7 mouse cellular contexts compared by ENCODE assay signal in the genomic region with DNA sequence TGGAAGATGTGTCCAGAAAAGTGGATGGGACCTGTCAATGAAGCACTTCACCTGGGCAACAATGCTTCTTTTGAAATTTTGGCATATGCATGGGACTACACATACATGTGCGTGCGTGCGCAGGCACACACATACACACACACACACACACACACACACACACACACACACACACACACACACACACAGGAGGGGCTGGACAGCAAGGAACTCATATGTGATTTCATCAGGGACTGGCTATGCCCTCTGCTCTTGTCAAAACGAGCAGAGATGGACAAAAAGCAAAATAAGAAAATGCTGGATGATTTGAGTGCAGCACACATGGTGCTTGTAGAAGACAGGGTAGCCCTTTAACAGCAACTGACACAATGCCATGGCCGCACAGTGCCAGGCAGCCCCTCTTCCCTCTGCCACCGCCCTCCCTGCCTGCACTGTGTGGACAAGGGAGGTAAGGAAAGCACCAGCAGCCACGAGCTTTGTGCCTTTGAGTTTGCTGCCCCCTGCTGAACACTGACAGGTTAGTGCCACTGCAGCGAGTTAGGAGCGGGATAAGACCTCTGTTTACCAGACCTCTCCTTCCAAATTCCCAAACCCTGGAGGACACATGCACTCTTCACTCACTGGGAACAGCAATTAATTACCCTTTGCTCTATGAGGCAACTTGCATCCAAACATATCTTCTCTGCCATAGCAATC. TPM values are rescaled to one million over a fixed set of nuclear protein-coding genes. Genes with fewer than 3 reads are reported as not detected.
DNase-seq lines count a peak whose midpoint lies in the region; ATAC-seq lines count a peak whose summit lies in the region.

No protein-coding gene starts in this region.

- ATAC-seq in forebrain, embryonic 13.5 days, result peak; percentile 95
- peak; percentile 92 for ATAC-seq in hindbrain, embryonic 13.5 days (ENCODE audit: low FRiP score)
- peak; percentile 86 for ATAC-seq in lung, embryonic 16.5 days (ENCODE audit: low read depth)

- no peak overlapping the region for H3K9ac ChIP-seq in forebrain, embryonic 13.5 days
- H3K9ac ChIP-seq in hindbrain, embryonic 13.5 days, result 0 out of 2 replicates have a peak overlapping the region, but pooled peaks have one; percentile 24
- no peak overlapping the region for H3K9ac ChIP-seq in lung, embryonic 16.5 days (ENCODE audit: low read length)

- DNase-seq in R1 (ENCODE audit: low read depth, low spot score), result peak; percentile 72
- DNase-seq in cerebellum, adult 11 months, result peak; percentile 40
- peak; percentile 83 to 87 for DNase-seq in layer of hippocampus, postnatal 10 days (ENCODE audit: low spot score in 2 of 2)
- DNase-seq in retina, postnatal 1 day, result peak; percentile 84

- H3K4me3 ChIP-seq in forebrain, embryonic 13.5 days, result no peak overlapping the region
- no peak overlapping the region for H3K4me3 ChIP-seq in hindbrain, embryonic 13.5 days
- H3K4me3 ChIP-seq in lung, embryonic 16.5 days (ENCODE audit: low read length), result no peak overlapping the region

- H3K27ac ChIP-seq in forebrain, embryonic 13.5 days, result no peak overlapping the region
- H3K27ac ChIP-seq in hindbrain, embryonic 13.5 days, result no peak overlapping the region
- no peak overlapping the region for H3K27ac ChIP-seq in lung, embryonic 16.5 days (ENCODE audit: low read length)

- no peak overlapping the region for H3K4me2 ChIP-seq in forebrain, embryonic 13.5 days
- no peak overlapping the region for H3K4me2 ChIP-seq in hindbrain, embryonic 13.5 days
- H3K4me2 ChIP-seq in lung, embryonic 16.5 days (ENCODE audit: low read depth, low read length), result no peak overlapping the region

- 48% methylated on average over 9 of the region's 9 CpGs for WGBS in forebrain, embryonic 13.5 days
- 49% methylated on average over 9 of the region's 9 CpGs for WGBS in hindbrain, embryonic 13.5 days
- 47% methylated on average over 9 of the region's 9 CpGs for WGBS in lung, embryonic 16.5 days

- no peaks in the 10 kb centered on the region for H3K9me3 ChIP-seq in forebrain, embryonic 13.5 days (replicated peaks)
- no peaks in the 10 kb centered on the region for H3K9me3 ChIP-seq in hindbrain, embryonic 13.5 days
- no peaks in the 10 kb centered on the region for H3K9me3 ChIP-seq in lung, embryonic 16.5 days (ENCODE audit: control insufficient read depth, low read length)

- H3K4me1 ChIP-seq in forebrain, embryonic 13.5 days, result no peaks in the 10 kb centered on the region
- H3K4me1 ChIP-seq in hindbrain, embryonic 13.5 days (replicated peaks), result no peaks in the 10 kb centered on the region
- peaks cover 2% of the 10 kb centered on the region; the same call in 1 of the 2 replicates for H3K4me1 ChIP-seq in lung, embryonic 16.5 days (replicated peaks; ENCODE audit: control insufficient read depth, insufficient read depth, low read length)

- peaks cover 61% of the 10 kb centered on the region for H3K36me3 ChIP-seq in forebrain, embryonic 13.5 days (ENCODE audit: poor library complexity, severe bottlenecking)
- H3K36me3 ChIP-seq in hindbrain, embryonic 13.5 days, result peaks cover 72% of the 10 kb centered on the region
- peaks cover 2% of the 10 kb centered on the region; the same call in 1 of the 2 replicates for H3K36me3 ChIP-seq in lung, embryonic 16.5 days (ENCODE audit: control insufficient read depth, insufficient read depth, low read length)

- H3K27me3 ChIP-seq in forebrain, embryonic 13.5 days, result no peaks in the 10 kb centered on the region
- no peaks in the 10 kb centered on the region for H3K27me3 ChIP-seq in hindbrain, embryonic 13.5 days
- H3K27me3 ChIP-seq in lung, embryonic 16.5 days (ENCODE audit: control insufficient read depth, insufficient read depth, low read depth, low read length), result no peaks in the 10 kb centered on the region

RNA-seq across cellular contexts. Expression of a gene that starts 32.7 kb away (rescaled TPM):
- polyA plus RNA-seq in forebrain, embryonic 13.5 days (2015; fragmentation: Nextera tagmentation; extraction: Ambion mirVana), result 13.2 and 14.9 TPM in 2 replicates
- polyA plus RNA-seq in hindbrain, embryonic 13.5 days (2015; fragmentation: Nextera tagmentation; extraction: Ambion mirVana), result 16.0 and 16.4 TPM in 2 replicates
- 10 to 100 TPM; 29.4 to 41.7 TPM for total RNA-seq in layer of hippocampus, postnatal 10 days (2021)
- polyA plus RNA-seq in lung, embryonic 16.5 days (2015; fragmentation: Nextera tagmentation; extraction: Ambion mirVana), result 10.4 and 10.7 TPM in 2 replicates

RNA-seq across cellular contexts. Expression of a gene that starts 32.7 kb away (rescaled TPM):
- 41.0 and 47.7 TPM in 2 replicates for polyA plus RNA-seq in forebrain, embryonic 13.5 days (2015; fragmentation: Nextera tagmentation; extraction: Ambion mirVana)
- 48.0 and 48.3 TPM in 2 replicates for polyA plus RNA-seq in hindbrain, embryonic 13.5 days (2015; fragmentation: Nextera tagmentation; extraction: Ambion mirVana)
- 10 to 100 TPM; 22.2 to 23.0 TPM for total RNA-seq in layer of hippocampus, postnatal 10 days (2021)
- 29.5 and 32.6 TPM in 2 replicates for polyA plus RNA-seq in lung, embryonic 16.5 days (2015; fragmentation: Nextera tagmentation; extraction: Ambion mirVana)
